Mouse (Mus musculus): ENCODE data around the gene Isy1. TPM values are rescaled to one million over a fixed set of nuclear protein-coding genes. Genes with fewer than 3 reads are reported as not detected.

The Isy1 gene
- polyA plus RNA-seq, 1 experiment: 6.7 TPM

GRCm38 (mm10) chr6:87868871-87869506 lies 30.4 kb upstream of the Isy1 start:
- Histone ChIP-seq H3K27me3 (ENCODE audit: control insufficient read depth, insufficient read depth, low read length) (no peaks in the 10 kb centered on the region), H3K36me3 (ENCODE audit: control insufficient read depth, insufficient read depth, low read length) (no peaks in the 10 kb centered on the region), H3K27ac (ENCODE audit: insufficient read depth, low read depth, low read length) (peak overlapping the region; percentile 87), H3K4me3 (ENCODE audit: low read depth, low read length) (no peak overlapping the region), H3K4me1 (ENCODE audit: control insufficient read depth, insufficient read depth, insufficient read length, low read length) (peaks cover 14% of the 10 kb centered on the region)
- WGBS: 23% methylated on average over 9 of the region's 9 CpGs
- TF ChIP-seq POLR2A (IDR thresholded peaks at IDR 0.05; ENCODE audit: low read depth, low read length) (0 out of 2 replicates have a peak, but pooled peaks have one; percentile 6), CTCF (IDR thresholded peaks at IDR 0.05; ENCODE audit: extremely low read depth, insufficient read length, insufficient replicate concordance, low read depth, low read length) (no peak)

GRCm38 (mm10) chr6:87867256-87867655 lies 28.7 kb upstream of the Isy1 start:
- H3K4me1 ChIP-seq (ENCODE audit: control insufficient read depth, insufficient read depth, insufficient read length, low read length): peaks cover 8% of the 10 kb centered on the region
- 35% methylated on average over 2 of the region's 2 CpGs for WGBS
- no peaks in the 10 kb centered on the region for H3K36me3 ChIP-seq (ENCODE audit: control insufficient read depth, insufficient read depth, low read length)
- no peaks in the 10 kb centered on the region for H3K27me3 ChIP-seq (ENCODE audit: control insufficient read depth, insufficient read depth, low read length)
- no peak overlapping the region for H3K4me3 ChIP-seq (ENCODE audit: low read depth, low read length)
- no peak overlapping the region for H3K27ac ChIP-seq (ENCODE audit: insufficient read depth, low read depth, low read length)
- TF ChIP-seq CTCF (IDR thresholded peaks at IDR 0.05; ENCODE audit: extremely low read depth, insufficient read length, insufficient replicate concordance, low read depth, low read length): no peak
- no peak for TF ChIP-seq POLR2A (IDR thresholded peaks at IDR 0.05; ENCODE audit: low read depth, low read length)

GRCm38 (mm10) chr6:87866211-87866610 lies 27.6 kb upstream of the Isy1 start:
- no peaks in the 10 kb centered on the region for H3K27me3 ChIP-seq (ENCODE audit: control insufficient read depth, insufficient read depth, low read length)
- no peak overlapping the region for H3K27ac ChIP-seq (ENCODE audit: insufficient read depth, low read depth, low read length)
- no peak overlapping the region for H3K4me3 ChIP-seq (ENCODE audit: low read depth, low read length)
- TF ChIP-seq POLR2A (IDR thresholded peaks at IDR 0.05; ENCODE audit: low read depth, low read length) (no peak), CTCF (IDR thresholded peaks at IDR 0.05; ENCODE audit: extremely low read depth, insufficient read length, insufficient replicate concordance, low read depth, low read length) (no peak)
- peaks cover 8% of the 10 kb centered on the region for H3K4me1 ChIP-seq (ENCODE audit: control insufficient read depth, insufficient read depth, insufficient read length, low read length)
- WGBS: 87% methylated on average over 6 of the region's 6 CpGs
- no peaks in the 10 kb centered on the region for H3K36me3 ChIP-seq (ENCODE audit: control insufficient read depth, insufficient read depth, low read length)

- Histone ChIP-seq H3K36me3 (ENCODE audit: control insufficient read depth, insufficient read depth, low read length) (no peaks in the 10 kb centered on the region), H3K4me1 (ENCODE audit: control insufficient read depth, insufficient read depth, insufficient read length, low read length) (no peaks in the 10 kb centered on the region), H3K27ac (ENCODE audit: insufficient read depth, low read depth, low read length) (no peak overlapping the region), H3K4me3 (ENCODE audit: low read depth, low read length) (no peak overlapping the region), H3K27me3 (ENCODE audit: control insufficient read depth, insufficient read depth, low read length) (no peaks in the 10 kb centered on the region)
- TF ChIP-seq CTCF (IDR thresholded peaks at IDR 0.05; ENCODE audit: extremely low read depth, insufficient read length, insufficient replicate concordance, low read depth, low read length) (no peak), POLR2A (IDR thresholded peaks at IDR 0.05; ENCODE audit: low read depth, low read length) (no peak)
- WGBS: 44% methylated on average over 1 of the region's 1 CpGs
Observed at GRCm38 (mm10) chr6:87857071-87857470, 18.5 kb upstream of the Isy1 start.

- H3K27ac ChIP-seq (ENCODE audit: insufficient read depth, low read depth, low read length): no peak overlapping the region
- H3K4me1 ChIP-seq (ENCODE audit: control insufficient read depth, insufficient read depth, insufficient read length, low read length): peaks cover 7% of the 10 kb centered on the region; the same call in 1 of the 2 replicates
- no peaks in the 10 kb centered on the region for H3K27me3 ChIP-seq (ENCODE audit: control insufficient read depth, insufficient read depth, low read length)
- WGBS: 74% methylated on average over 4 of the region's 4 CpGs
- no peaks in the 10 kb centered on the region for H3K36me3 ChIP-seq (ENCODE audit: control insufficient read depth, insufficient read depth, low read length)
- no peak overlapping the region for H3K4me3 ChIP-seq (ENCODE audit: low read depth, low read length)
- no peak for TF ChIP-seq CTCF (IDR thresholded peaks at IDR 0.05; ENCODE audit: extremely low read depth, insufficient read length, insufficient replicate concordance, low read depth, low read length)
- TF ChIP-seq POLR2A (IDR thresholded peaks at IDR 0.05; ENCODE audit: low read depth, low read length): no peak
Observed at GRCm38 (mm10) chr6:87853446-87853845, 14.8 kb upstream of the Isy1 start.

- H3K27ac ChIP-seq (ENCODE audit: insufficient read depth, low read depth, low read length): no peak overlapping the region
- WGBS: 85% methylated on average over 6 of the region's 6 CpGs
- no peaks in the 10 kb centered on the region for H3K27me3 ChIP-seq (ENCODE audit: control insufficient read depth, insufficient read depth, low read length)
- TF ChIP-seq POLR2A (IDR thresholded peaks at IDR 0.05; ENCODE audit: low read depth, low read length) (no peak), CTCF (IDR thresholded peaks at IDR 0.05; ENCODE audit: extremely low read depth, insufficient read length, insufficient replicate concordance, low read depth, low read length) (no peak)
- H3K36me3 ChIP-seq (ENCODE audit: control insufficient read depth, insufficient read depth, low read length): no peaks in the 10 kb centered on the region
- H3K4me1 ChIP-seq (ENCODE audit: control insufficient read depth, insufficient read depth, insufficient read length, low read length): peaks cover 7% of the 10 kb centered on the region; the same call in 1 of the 2 replicates
- no peak overlapping the region for H3K4me3 ChIP-seq (ENCODE audit: low read depth, low read length)
Observed at GRCm38 (mm10) chr6:87851871-87852270, 13.3 kb upstream of the Isy1 start.

- whole genome bisulfite sequencing: under 1% methylated on average over 55 of the region's 55 CpGs
Observed at GRCm38 (mm10) chr6:87850900-87851614, 12.5 kb upstream of the Isy1 start, which contains the start of gene Cnbp. TSS of gene Cnbp (minus strand) at chr6:87851106.

More at GRCm38 (mm10) chr6:87850900-87851614, 12.5 kb upstream of the Isy1 start, which contains the start of gene Cnbp:
- H3K4me1 ChIP-seq (ENCODE audit: control insufficient read depth, insufficient read depth, insufficient read length, low read length): peaks cover 7% of the 10 kb centered on the region; the same call in 1 of the 2 replicates
- H3K36me3 ChIP-seq (ENCODE audit: control insufficient read depth, insufficient read depth, low read length): no peaks in the 10 kb centered on the region
- no peaks in the 10 kb centered on the region for H3K27me3 ChIP-seq (ENCODE audit: control insufficient read depth, insufficient read depth, low read length)
- TF ChIP-seq POLR2A (IDR thresholded peaks at IDR 0.05; ENCODE audit: low read depth, low read length) (peak; percentile 86), CTCF (IDR thresholded peaks at IDR 0.05; ENCODE audit: extremely low read depth, insufficient read length, insufficient replicate concordance, low read depth, low read length) (no peak)
- H3K27ac ChIP-seq (ENCODE audit: insufficient read depth, low read depth, low read length): peak within 1 kb of the TSS; percentile 84
- peak within 1 kb of the TSS; percentile 85 for H3K4me3 ChIP-seq (ENCODE audit: low read depth, low read length)
